Mouse (Mus musculus) erythroblast, embryonic 14.5 days (primary cell): ENCODE results near the gene Ctbp1. TPM values are rescaled to one million over a fixed set of nuclear protein-coding genes. Genes with fewer than 3 reads are reported as not detected.

Experiments used
- H3K27me3 ChIP-seq: 2 replicates; pipeline ENCODE4 v1.6.1; 2012; ENCODE audit warnings: inconsistent platforms; ENCODE audit not compliant: control insufficient read depth
- H3K36me3 ChIP-seq: 2 replicates; pipeline ENCODE4 v1.6.1; 2012; ENCODE audit warnings: mild to moderate bottlenecking, inconsistent platforms; ENCODE audit not compliant: control insufficient read depth
- H3K4me1 ChIP-seq: 2 replicates; pipeline ENCODE4 v1.6.1; 2012; ENCODE audit warnings: inconsistent platforms; ENCODE audit not compliant: control insufficient read depth
- H3K4me3 ChIP-seq: replicated peaks from 2 replicates; pipeline ENCODE3; 2012; ENCODE audit warnings: moderate library complexity, mild to moderate bottlenecking, inconsistent platforms
- H3K9me3 ChIP-seq: 2 replicates; pipeline ENCODE4 v1.6.1; 2012; ENCODE audit warnings: low read length, inconsistent platforms, mixed read lengths; ENCODE audit not compliant: control insufficient read depth
- GATA1 ChIP-seq: IDR thresholded peaks from 2 replicates; pipeline ENCODE4 v1.6.1; 2012; ENCODE audit warnings: low read length, inconsistent platforms, mixed read lengths
- TAL1 ChIP-seq: IDR thresholded peaks from 3 replicates; pipeline ENCODE4 v1.6.1; 2012; ENCODE audit warnings: low read length, inconsistent platforms, mixed read lengths
- polyA plus RNA-seq: library from polyadenylated mRNA; stranded (reverse); fragments of >175 nt; gene quantifications from 2 replicates; pipeline ENCODE4 v1.2.3, GENCODE M21; 2012

Ctbp1 gene
- polyA plus RNA-seq, 1 experiment: 68.6 TPM

- no peak for TF ChIP-seq GATA1
- no peak for TF ChIP-seq TAL1
- no peak overlapping the region for H3K4me3 ChIP-seq
These were observed 4.2 kb upstream of the Ctbp1 start for GRCm38 (mm10) chr5:33278950-33279349.

GRCm38 (mm10) chr5:33277286-33277685 is 2.5 kb upstream of the Ctbp1 start:
- TF ChIP-seq TAL1: no peak
- TF ChIP-seq GATA1: no peak
- H3K27me3 ChIP-seq: no peaks in the 10 kb centered on the region
- H3K36me3 ChIP-seq: peaks cover 18% of the 10 kb centered on the region
- peaks cover 51% of the 10 kb centered on the region for H3K4me1 ChIP-seq
- H3K9me3 ChIP-seq: no peaks in the 10 kb centered on the region
- no peak overlapping the region for H3K4me3 ChIP-seq

More at GRCm38 (mm10) chr5:33278950-33279349, 4.2 kb upstream of the Ctbp1 start:
- H3K36me3 ChIP-seq: peaks cover 2% of the 10 kb centered on the region; the same call in 1 of the 2 replicates
- H3K27me3 ChIP-seq: peaks cover 4% of the 10 kb centered on the region
- H3K4me1 ChIP-seq: peaks cover 34% of the 10 kb centered on the region
- H3K9me3 ChIP-seq: no peaks in the 10 kb centered on the region

GRCm38 (mm10) chr5:33275754-33276153 is 960 bp upstream of the Ctbp1 start:
- peaks cover 33% of the 10 kb centered on the region for H3K36me3 ChIP-seq
- peak overlapping the region; percentile 99 for H3K4me3 ChIP-seq
- peaks cover 66% of the 10 kb centered on the region for H3K4me1 ChIP-seq
- no peaks in the 10 kb centered on the region for H3K27me3 ChIP-seq
- no peaks in the 10 kb centered on the region for H3K9me3 ChIP-seq
- TF ChIP-seq GATA1: no peak
- no peak for TF ChIP-seq TAL1

GRCm38 (mm10) chr5:33274085-33274952 is 475 bp downstream of the Ctbp1 start:
- no peak for TF ChIP-seq GATA1
- no peak for TF ChIP-seq TAL1
- H3K27me3 ChIP-seq: no peaks in the 10 kb centered on the region
- peaks cover 48% of the 10 kb centered on the region for H3K36me3 ChIP-seq
- H3K4me3 ChIP-seq: peak overlapping the region; percentile 99
- no peaks in the 10 kb centered on the region for H3K9me3 ChIP-seq
- H3K4me1 ChIP-seq: peaks cover 79% of the 10 kb centered on the region

DNA sequence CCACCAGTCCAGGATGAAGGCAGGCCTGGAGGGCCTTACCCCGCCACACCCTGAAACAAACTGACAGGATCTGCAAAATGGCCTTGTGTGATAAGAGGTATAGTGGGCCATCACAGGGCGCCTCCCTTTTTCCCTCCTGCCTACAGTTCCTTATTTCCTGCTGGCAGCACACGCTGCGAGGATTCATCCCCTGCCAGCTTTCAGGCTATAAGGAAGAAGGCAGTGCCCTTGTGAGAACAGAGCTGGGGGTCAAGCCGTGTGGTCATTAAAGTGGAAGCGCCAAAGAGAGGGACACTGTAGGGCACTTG is 1.1 kb downstream of the Ctbp1 start:
- Histone ChIP-seq H3K36me3 (peaks cover 54% of the 10 kb centered on the region), H3K4me3 (peak overlapping the region; percentile 99), H3K4me1 (peaks cover 80% of the 10 kb centered on the region), H3K9me3 (no peaks in the 10 kb centered on the region), H3K27me3 (no peaks in the 10 kb centered on the region)
- TF ChIP-seq GATA1 (peak; percentile 78), TAL1 (peak; percentile 56; the same call in 2 of the 3 replicates)

DNA sequence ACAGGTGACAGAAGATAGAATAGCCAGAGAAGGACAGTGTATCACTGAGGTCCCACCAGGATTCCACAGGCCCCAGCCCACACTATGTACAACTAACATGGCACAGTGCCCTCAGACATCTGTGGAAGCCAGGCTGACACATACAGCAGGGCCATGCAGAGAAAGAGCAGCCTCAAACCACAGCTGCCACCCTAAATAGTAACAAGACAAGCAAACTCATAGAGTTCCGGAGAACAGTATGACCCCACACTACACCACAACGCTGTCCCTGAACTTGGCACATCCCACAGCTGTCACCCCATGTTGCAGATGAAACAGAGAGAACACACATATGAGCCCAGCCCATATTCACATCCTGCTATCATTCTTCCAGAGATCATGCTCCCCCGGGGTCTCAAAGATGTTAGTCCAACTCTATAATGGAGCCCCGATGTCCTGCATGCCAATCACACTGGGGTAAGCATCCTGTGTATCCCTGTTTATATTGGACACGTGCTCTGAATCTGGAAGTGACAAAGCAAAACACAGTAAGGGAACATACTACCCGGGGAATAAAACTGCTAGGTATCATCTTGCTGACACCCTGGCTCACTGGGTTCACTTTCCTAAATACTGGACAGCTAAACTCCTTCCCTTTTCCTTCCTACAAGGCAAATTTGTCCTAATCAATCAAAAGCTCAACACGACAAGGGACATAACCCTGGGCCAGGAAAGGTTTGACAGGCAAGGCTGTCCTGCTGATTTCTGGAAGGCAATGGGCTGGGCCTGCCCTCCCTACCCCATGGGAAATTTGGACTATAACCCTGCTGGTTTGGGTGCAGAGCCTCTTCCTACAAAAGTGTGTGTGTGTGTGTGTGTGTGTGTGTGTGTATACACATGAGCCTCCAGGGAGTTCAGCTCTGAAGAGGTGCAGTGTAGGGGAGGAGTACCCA is 1.7 kb downstream of the Ctbp1 start:
- H3K4me3 ChIP-seq: peak overlapping the region; percentile 99
- TF ChIP-seq GATA1: no peak
- TF ChIP-seq TAL1: no peak
- H3K4me1 ChIP-seq: peaks cover 74% of the 10 kb centered on the region
- no peaks in the 10 kb centered on the region for H3K27me3 ChIP-seq
- H3K9me3 ChIP-seq: no peaks in the 10 kb centered on the region
- H3K36me3 ChIP-seq: peaks cover 60% of the 10 kb centered on the region

DNA sequence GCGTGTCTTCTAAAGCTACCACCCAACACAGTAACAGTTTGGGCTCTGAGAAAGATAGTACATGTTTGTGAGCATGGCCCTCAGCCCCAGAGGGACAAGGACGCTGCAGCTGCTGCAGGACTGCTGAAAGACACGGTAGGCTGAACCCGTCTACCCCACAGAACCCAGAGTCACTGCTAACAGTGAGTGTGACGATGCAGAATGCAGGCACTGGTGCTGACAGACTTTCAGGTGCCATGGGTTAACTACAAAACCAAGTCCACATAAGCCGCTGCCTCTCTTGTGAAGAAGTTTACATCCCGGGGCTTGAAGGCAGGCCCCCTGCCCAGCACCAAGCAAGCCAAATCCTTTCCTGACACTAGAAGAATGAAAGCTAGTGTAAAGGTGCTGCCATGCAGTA is 2.6 kb downstream of the Ctbp1 start:
- TF ChIP-seq TAL1: no peak
- no peak for TF ChIP-seq GATA1
- Histone ChIP-seq H3K27me3 (no peaks in the 10 kb centered on the region), H3K36me3 (peaks cover 70% of the 10 kb centered on the region), H3K4me1 (peaks cover 69% of the 10 kb centered on the region), H3K9me3 (no peaks in the 10 kb centered on the region), H3K4me3 (peak overlapping the region; percentile 99)

GRCm38 (mm10) chr5:33270568-33270967 is 4.2 kb downstream of the Ctbp1 start:
- Histone ChIP-seq H3K4me1 (peaks cover 59% of the 10 kb centered on the region), H3K27me3 (no peaks in the 10 kb centered on the region), H3K9me3 (no peaks in the 10 kb centered on the region), H3K4me3 (peak overlapping the region; percentile 99), H3K36me3 (peaks cover 83% of the 10 kb centered on the region)
- no peak for TF ChIP-seq GATA1
- no peak for TF ChIP-seq TAL1

GRCm38 (mm10) chr5:33254416-33254815 is 20.4 kb downstream of the Ctbp1 start:
- Histone ChIP-seq H3K4me3 (no peak overlapping the region), H3K9me3 (no peaks in the 10 kb centered on the region; the same call in 1 of the 2 replicates), H3K27me3 (no peaks in the 10 kb centered on the region; the same call in 1 of the 2 replicates), H3K4me1 (no peaks in the 10 kb centered on the region; the same call in 1 of the 2 replicates), H3K36me3 (peaks cover 100% of the 10 kb centered on the region)
- TF ChIP-seq TAL1: no peak
- no peak for TF ChIP-seq GATA1
